Mouse (Mus musculus) limb, embryonic 10.5 days (tissue): ENCODE results near the gene Wdfy1. TPM values are rescaled to one million over a fixed set of nuclear protein-coding genes. Genes with fewer than 3 reads are reported as not detected.

Source experiments
- DNase-seq: peaks from one replicate; pipeline ENCODE4 v3.0.0-alpha.2; 2017; ENCODE audit warnings: low spot score
- H3K27ac ChIP-seq: fragments of 300-500 bp; sonication (generic); 2 replicates; pipeline ENCODE4 v1.5.1; 2016; ENCODE audit warnings: mild to moderate bottlenecking
- H3K27me3 ChIP-seq: fragments of 300-500 bp; sonication (generic); 2 replicates; pipeline ENCODE4 v1.6.1; 2016; ENCODE audit warnings: low read depth, mild to moderate bottlenecking; ENCODE audit not compliant: poor library complexity, severe bottlenecking
- H3K36me3 ChIP-seq: fragments of 300-500 bp; sonication (generic); 2 replicates; pipeline ENCODE4 v1.6.1; 2016; ENCODE audit warnings: mild to moderate bottlenecking, moderate library complexity
- H3K4me1 ChIP-seq: fragments of 300-500 bp; sonication (generic); 2 replicates; pipeline ENCODE4 v1.6.1; 2016
- H3K4me3 ChIP-seq: fragments of 300-500 bp; sonication (generic); 2 replicates; pipeline ENCODE4 v1.5.1; 2016; ENCODE audit warnings: mild to moderate bottlenecking, moderate library complexity
- H3K9me3 ChIP-seq: fragments of 300-500 bp; sonication (generic); replicated peaks from 2 replicates; pipeline ENCODE4 v1.6.1; 2016; ENCODE audit warnings: mild to moderate bottlenecking
- WGBS: fragments of 180-500 bp; shearing (Covaris S2); methylation state at CpG from one replicate; pipeline ENCODE4 v1.1.7; 2016; 5-methylcytosine and 5-hydroxymethylcytosine counted together
- polyA plus RNA-seq: library from polyadenylated mRNA; unstranded; fragments of >200 nt; fragmentation: Nextera tagmentation; extraction: Ambion mirVana; gene quantifications from 2 replicates; pipeline ENCODE4 v1.2.1, GENCODE M21; 2016

Gene Wdfy1
- polyA plus RNA-seq, 1 experiment from 2014 or later = 30.6 TPM

DNA sequence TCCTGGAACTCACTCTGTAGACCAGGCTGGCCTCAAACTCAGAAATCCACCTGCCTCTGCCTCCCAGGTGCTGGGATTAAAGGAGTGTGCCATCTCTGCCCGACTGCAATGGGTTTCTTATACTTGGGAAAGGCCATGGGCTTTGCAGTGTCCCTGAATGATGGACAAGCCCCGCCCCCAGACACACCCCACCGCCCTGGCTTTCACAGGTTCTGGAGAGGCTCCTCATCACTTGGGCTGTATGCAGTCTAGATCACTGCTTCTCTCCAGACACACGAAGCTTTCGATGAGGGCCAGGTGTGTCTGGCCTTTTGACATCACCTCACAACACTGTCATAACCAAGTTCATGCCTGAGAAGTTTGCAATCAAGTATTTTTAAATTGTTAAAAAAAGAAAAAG is 79.0 kb downstream of the Wdfy1 start:
- no peak for DNase-seq
- Histone ChIP-seq H3K36me3 (no peaks in the 10 kb centered on the region), H3K9me3 (no peaks in the 10 kb centered on the region), H3K4me3 (no peak overlapping the region), H3K27ac (no peak overlapping the region), H3K27me3 (no peaks in the 10 kb centered on the region), H3K4me1 (no peaks in the 10 kb centered on the region)
- WGBS = 62% methylated on average over 5 of the region's 5 CpGs

GRCm38 (mm10) chr1:79692482-79692881 is 83.5 kb downstream of the Wdfy1 start:
- H3K9me3 ChIP-seq = no peaks in the 10 kb centered on the region
- DNase-seq = no peak
- 81% methylated on average over 3 of the region's 3 CpGs for WGBS

GRCm38 (mm10) chr1:79687254-79687653 is 88.7 kb downstream of the Wdfy1 start:
- Histone ChIP-seq H3K4me1 (no peaks in the 10 kb centered on the region), H3K27ac (no peak overlapping the region), H3K27me3 (no peaks in the 10 kb centered on the region), H3K4me3 (no peak overlapping the region), H3K36me3 (no peaks in the 10 kb centered on the region), H3K9me3 (no peaks in the 10 kb centered on the region)
- 100% methylated on average over 1 of the region's 1 CpGs for WGBS
- DNase-seq = no peak

More at GRCm38 (mm10) chr1:79692482-79692881, 83.5 kb downstream of the Wdfy1 start:
- Histone ChIP-seq H3K4me1 (no peaks in the 10 kb centered on the region), H3K27ac (no peak overlapping the region), H3K4me3 (no peak overlapping the region), H3K27me3 (no peaks in the 10 kb centered on the region), H3K36me3 (no peaks in the 10 kb centered on the region)

- Histone ChIP-seq H3K36me3 (no peaks in the 10 kb centered on the region), H3K4me1 (no peaks in the 10 kb centered on the region), H3K27ac (no peak overlapping the region), H3K4me3 (no peak overlapping the region), H3K27me3 (no peaks in the 10 kb centered on the region), H3K9me3 (no peaks in the 10 kb centered on the region)
- DNase-seq = no peak
Observed at GRCm38 (mm10) chr1:79684027-79684426, 91.9 kb downstream of the Wdfy1 start.

DNA sequence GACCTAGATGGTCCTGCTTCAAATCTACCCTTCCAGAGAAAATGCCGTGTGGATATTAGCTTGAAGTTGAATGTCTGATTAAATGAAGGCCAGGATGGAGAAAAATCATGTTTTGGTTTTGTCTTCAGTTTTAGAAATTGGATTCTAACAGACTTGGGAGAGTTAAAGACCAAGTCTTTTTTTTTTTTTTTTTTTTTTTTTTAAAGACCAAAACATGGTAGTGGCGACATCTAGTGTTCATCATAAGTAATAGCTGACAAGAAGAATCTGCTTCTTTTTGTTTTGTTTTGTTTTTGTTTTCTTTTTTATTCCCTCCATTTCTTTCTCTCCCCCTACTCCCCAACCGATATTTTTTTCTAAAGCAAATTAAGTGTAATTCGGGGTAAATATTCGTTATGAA is 93.0 kb downstream of the Wdfy1 start:
- DNase-seq = no peak
- Histone ChIP-seq H3K4me1 (no peaks in the 10 kb centered on the region), H3K9me3 (no peaks in the 10 kb centered on the region), H3K27ac (no peak overlapping the region), H3K36me3 (no peaks in the 10 kb centered on the region), H3K27me3 (no peaks in the 10 kb centered on the region), H3K4me3 (no peak overlapping the region)
- 19% methylated on average over 5 of the region's 5 CpGs for WGBS

DNA sequence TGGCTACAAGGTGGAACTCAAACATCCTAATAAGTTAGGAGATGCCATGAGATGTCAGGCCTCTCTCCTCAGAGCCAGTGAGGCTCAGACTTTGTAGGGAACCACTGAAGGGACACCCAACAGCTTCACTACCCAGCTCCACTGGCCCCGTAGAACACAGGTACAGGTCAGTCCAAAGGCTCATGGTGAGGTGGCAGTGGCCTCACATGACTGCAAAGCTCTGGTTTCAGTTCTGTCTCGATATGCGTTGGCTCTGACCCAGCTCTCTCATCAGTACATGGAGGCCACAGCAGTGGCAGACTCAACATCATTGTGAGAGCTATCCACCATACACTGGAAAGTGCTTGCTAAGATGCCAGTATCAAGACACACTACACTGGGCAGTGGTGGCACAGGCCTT is 95.2 kb downstream of the Wdfy1 start:
- Histone ChIP-seq H3K4me1 (no peaks in the 10 kb centered on the region), H3K4me3 (no peak overlapping the region), H3K27me3 (no peaks in the 10 kb centered on the region), H3K9me3 (no peaks in the 10 kb centered on the region), H3K27ac (no peak overlapping the region), H3K36me3 (no peaks in the 10 kb centered on the region)
- 96% methylated on average over 3 of the region's 3 CpGs for WGBS
- DNase-seq = no peak

DNA sequence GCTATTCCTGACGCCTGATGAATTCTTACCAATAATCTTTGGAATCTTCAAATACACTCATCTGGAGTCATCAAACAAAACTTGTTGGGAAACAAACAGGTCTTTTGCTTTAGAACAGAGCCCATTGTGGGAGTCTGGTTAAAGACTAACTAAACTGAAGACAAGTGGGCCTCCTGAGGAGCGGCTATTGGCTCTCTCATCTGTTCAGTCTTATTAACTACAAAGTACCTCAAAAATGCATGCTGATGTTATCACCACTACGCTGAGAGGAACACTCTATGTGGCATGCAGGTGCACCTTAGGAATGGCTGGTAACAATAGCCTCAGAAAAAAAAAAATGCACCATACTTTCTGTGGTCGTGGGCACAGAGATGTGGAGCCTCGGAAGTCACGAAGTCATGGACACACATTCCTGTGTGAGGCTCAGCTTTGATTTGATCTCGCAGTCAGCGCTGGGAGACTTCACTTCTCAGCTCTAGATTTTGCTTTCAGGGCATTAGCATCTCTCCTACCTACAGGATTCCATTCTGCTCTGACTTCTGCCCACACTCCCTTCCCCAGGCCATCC is 97.7 kb downstream of the Wdfy1 start:
- Histone ChIP-seq H3K27me3 (peaks cover 8% of the 10 kb centered on the region), H3K4me3 (no peak overlapping the region), H3K4me1 (peaks cover 3% of the 10 kb centered on the region), H3K27ac (no peak overlapping the region), H3K36me3 (no peaks in the 10 kb centered on the region), H3K9me3 (no peaks in the 10 kb centered on the region)
- 82% methylated on average over 8 of the region's 8 CpGs for WGBS
- DNase-seq = no peak

GRCm38 (mm10) chr1:79675716-79676115 is 100.2 kb downstream of the Wdfy1 start:
- no peak overlapping the region for H3K27ac ChIP-seq
- 48% methylated on average over 4 of the region's 4 CpGs for WGBS
- H3K4me1 ChIP-seq = peaks cover 27% of the 10 kb centered on the region
- DNase-seq = no peak
- peaks cover 31% of the 10 kb centered on the region for H3K27me3 ChIP-seq
- no peak overlapping the region for H3K4me3 ChIP-seq
- H3K9me3 ChIP-seq = no peaks in the 10 kb centered on the region
- no peaks in the 10 kb centered on the region for H3K36me3 ChIP-seq

DNA sequence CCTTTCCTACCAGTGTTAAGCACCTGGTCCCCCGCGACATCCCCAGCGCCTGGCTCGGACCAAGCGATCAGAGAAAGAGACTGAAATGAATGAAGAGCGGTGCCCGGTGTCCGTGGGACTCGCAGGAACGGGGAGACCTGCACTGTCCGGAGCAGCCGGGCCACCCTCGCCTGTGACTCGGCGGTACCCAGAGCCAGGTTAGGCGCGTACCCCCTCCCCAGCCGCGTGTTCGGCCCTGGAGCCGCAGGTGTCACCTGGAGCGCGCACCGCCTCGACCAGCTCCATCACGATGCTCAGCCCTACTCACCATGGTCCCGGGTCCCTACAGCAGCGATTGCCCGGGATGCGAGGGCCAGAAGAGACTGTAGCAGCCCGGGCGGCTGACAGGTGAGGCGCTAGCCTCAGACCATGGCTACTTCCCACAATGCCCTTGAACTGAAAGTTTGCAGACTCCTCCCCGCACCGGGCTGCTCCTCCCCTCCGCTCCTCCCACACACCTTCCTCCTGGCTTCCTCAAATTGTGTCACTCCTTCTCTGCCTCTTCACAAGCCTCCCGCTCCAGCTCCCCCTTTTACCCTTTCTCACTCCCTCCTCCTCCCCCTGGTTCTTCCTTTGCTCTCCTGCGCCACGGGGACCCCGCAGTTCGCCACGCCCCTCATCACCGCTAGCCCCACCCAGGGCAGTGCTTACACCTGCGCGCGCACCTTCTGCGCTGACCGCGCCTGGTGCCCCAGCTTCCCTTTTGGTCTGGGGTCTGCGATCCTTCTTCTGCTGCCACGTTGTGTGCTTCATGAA is 104.2 kb downstream of the Wdfy1 start, which contains the start of gene Ap1s3:
Gene Ap1s3 (minus strand): TSS at position 430 of the 795 bp plus-strand sequence.
- WGBS = under 1% methylated on average over 51 of the region's 51 CpGs
- peak within 1 kb of the TSS; percentile 71 for H3K27ac ChIP-seq
- no peaks in the 10 kb centered on the region for H3K36me3 ChIP-seq
- H3K4me1 ChIP-seq = peaks cover 27% of the 10 kb centered on the region
- peak; percentile 85 for DNase-seq
- H3K9me3 ChIP-seq = no peaks in the 10 kb centered on the region
- peaks cover 45% of the 10 kb centered on the region for H3K27me3 ChIP-seq
- peak within 1 kb of the TSS; percentile 82 for H3K4me3 ChIP-seq

DNA sequence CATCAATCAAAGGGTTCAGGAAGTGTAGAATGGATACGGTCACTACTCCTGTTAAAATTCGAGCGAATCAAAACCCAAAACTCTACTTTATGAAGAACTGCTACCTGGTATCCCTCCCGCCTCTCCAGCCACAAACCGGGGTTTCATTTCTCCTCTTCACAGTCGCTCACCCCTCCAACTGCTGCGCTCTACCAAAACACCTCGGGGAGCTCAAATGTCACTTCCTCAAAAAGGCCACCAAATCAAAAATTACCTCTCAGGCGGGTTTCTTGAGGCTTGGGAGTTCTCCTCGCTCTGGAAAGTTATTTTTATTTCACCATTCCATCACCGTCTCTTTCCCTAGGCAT is 104.8 kb downstream of the Wdfy1 start:
- WGBS = 2% methylated on average over 11 of the region's 11 CpGs
- DNase-seq = peak; percentile 55
- H3K27me3 ChIP-seq = peaks cover 45% of the 10 kb centered on the region
- H3K27ac ChIP-seq = no peak overlapping the region
- peaks cover 27% of the 10 kb centered on the region for H3K4me1 ChIP-seq
- no peaks in the 10 kb centered on the region for H3K9me3 ChIP-seq
- H3K4me3 ChIP-seq = peak overlapping the region; percentile 82
- no peaks in the 10 kb centered on the region for H3K36me3 ChIP-seq

DNA sequence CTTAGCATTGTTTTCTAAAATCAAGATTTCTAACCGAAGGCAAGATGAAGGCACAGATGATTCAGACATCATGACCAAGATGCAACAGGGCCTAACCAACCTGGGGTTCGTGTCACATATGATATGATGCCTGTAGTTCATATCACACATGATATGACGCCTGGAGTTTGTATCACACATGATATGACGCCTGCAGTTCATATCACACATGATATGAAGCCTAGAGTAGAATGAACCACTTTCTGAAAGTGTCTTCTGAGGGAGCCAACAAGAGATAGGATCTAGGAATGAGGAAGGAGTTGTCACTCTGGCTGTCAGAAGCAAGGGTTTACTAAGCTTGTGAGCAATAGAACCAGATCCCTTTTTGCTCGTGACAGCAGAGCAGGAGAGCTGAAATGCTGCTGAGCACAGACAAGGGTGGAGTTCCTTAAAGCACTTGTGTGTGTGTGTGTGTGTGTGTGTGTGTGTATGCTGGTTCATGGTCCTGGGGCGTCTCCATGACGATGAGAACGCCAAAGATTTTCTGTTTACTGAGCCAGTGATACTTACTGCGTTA is 106.4 kb downstream of the Wdfy1 start:
- no peaks in the 10 kb centered on the region for H3K36me3 ChIP-seq
- H3K27ac ChIP-seq = no peak overlapping the region
- DNase-seq = no peak
- no peaks in the 10 kb centered on the region for H3K9me3 ChIP-seq
- H3K4me1 ChIP-seq = peaks cover 27% of the 10 kb centered on the region
- 85% methylated on average over 9 of the region's 9 CpGs for WGBS
- peaks cover 45% of the 10 kb centered on the region for H3K27me3 ChIP-seq
- H3K4me3 ChIP-seq = no peak overlapping the region

DNA sequence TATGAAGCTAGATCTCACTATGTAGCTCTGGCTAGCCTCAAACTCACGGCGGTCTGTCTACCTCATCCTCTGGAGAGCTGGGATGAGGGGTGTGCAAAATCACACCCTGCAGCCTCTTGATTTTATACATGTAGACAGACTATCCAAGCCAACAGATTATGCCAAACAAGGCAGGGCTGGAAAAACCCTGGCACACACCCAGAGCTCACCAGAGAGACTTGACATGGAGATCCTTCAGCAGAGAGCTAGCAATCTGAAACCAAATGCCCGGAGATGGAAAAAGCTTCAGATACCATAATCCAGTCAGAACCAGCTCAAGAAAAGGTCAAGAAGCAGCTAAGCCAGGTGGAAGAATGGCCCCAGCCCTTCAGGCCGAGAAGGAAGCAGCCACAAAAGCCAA is 111.0 kb downstream of the Wdfy1 start:
- H3K9me3 ChIP-seq = no peaks in the 10 kb centered on the region
- 93% methylated on average over 4 of the region's 4 CpGs for WGBS
- no peak overlapping the region for H3K4me3 ChIP-seq
- peaks cover 6% of the 10 kb centered on the region for H3K27me3 ChIP-seq
- H3K27ac ChIP-seq = no peak overlapping the region
- no peak for DNase-seq
- no peaks in the 10 kb centered on the region for H3K4me1 ChIP-seq
- no peaks in the 10 kb centered on the region for H3K36me3 ChIP-seq

GRCm38 (mm10) chr1:79659598-79659997 is 116.3 kb downstream of the Wdfy1 start:
- no peak for DNase-seq
- H3K27ac ChIP-seq = no peak overlapping the region
- no peaks in the 10 kb centered on the region for H3K4me1 ChIP-seq
- no peaks in the 10 kb centered on the region for H3K36me3 ChIP-seq
- no peak overlapping the region for H3K4me3 ChIP-seq
- H3K27me3 ChIP-seq = no peaks in the 10 kb centered on the region
- no peaks in the 10 kb centered on the region for H3K9me3 ChIP-seq
- WGBS = 87% methylated on average over 7 of the region's 7 CpGs
